Mouse (Mus musculus) hindbrain, embryonic 15.5 days (tissue): ENCODE measurements around the gene Ddi2. TPM values are rescaled to one million over a fixed set of nuclear protein-coding genes. Genes with fewer than 3 reads are reported as not detected.

Experiments
- ATAC-seq: fragments of 200-750 bp; cut with Nextera tagmentation; 2 replicates; pipeline ENCODE4 v1.8.0; 2017; ENCODE audit warnings: low read depth, moderate number of reproducible peaks, moderate TSS enrichment; ENCODE audit not compliant: low FRiP score
- H3K27ac ChIP-seq: fragments of 300-500 bp; sonication (generic); replicated peaks from 2 replicates; pipeline ENCODE4 v1.5.1; 2015; ENCODE audit warnings: mild to moderate bottlenecking, inconsistent platforms
- H3K27me3 ChIP-seq: fragments of 300-500 bp; sonication (generic); 2 replicates; pipeline ENCODE4 v1.6.1; 2015; ENCODE audit warnings: control low read depth, inconsistent platforms
- H3K36me3 ChIP-seq: fragments of 300-500 bp; sonication (generic); 2 replicates; pipeline ENCODE4 v1.6.1; 2015; ENCODE audit warnings: control low read depth, inconsistent platforms
- H3K4me1 ChIP-seq: fragments of 300-500 bp; sonication (generic); replicated peaks from 2 replicates; pipeline ENCODE4 v1.6.1; 2015; ENCODE audit warnings: control low read depth, inconsistent platforms
- H3K4me2 ChIP-seq: fragments of 300-500 bp; sonication (generic); 2 replicates; pipeline ENCODE4 v1.6.1; 2015; ENCODE audit warnings: moderate library complexity, mild to moderate bottlenecking, inconsistent platforms
- H3K4me3 ChIP-seq: fragments of 300-500 bp; sonication (generic); 2 replicates; pipeline ENCODE4 v1.5.1; 2015; ENCODE audit warnings: mild to moderate bottlenecking, inconsistent platforms
- H3K9ac ChIP-seq: fragments of 300-500 bp; sonication (generic); 2 replicates; pipeline ENCODE4 v1.6.1; 2015; ENCODE audit warnings: inconsistent platforms
- H3K9me3 ChIP-seq: fragments of 300-500 bp; sonication (generic); 2 replicates; pipeline ENCODE4 v1.6.1; 2016; ENCODE audit warnings: control low read depth, inconsistent platforms
- WGBS: fragments of 180-500 bp; shearing (Covaris S2); methylation state at CpG from one replicate; pipeline ENCODE4 v1.1.7; 2015; 5-methylcytosine and 5-hydroxymethylcytosine counted together
- polyA plus RNA-seq: library from polyadenylated mRNA; unstranded; fragments of >200 nt; fragmentation: Nextera tagmentation; extraction: Ambion mirVana; gene quantifications from 2 replicates; pipeline ENCODE4 v1.2.1, GENCODE M21; 2015

Gene Ddi2
- polyA plus RNA-seq, 1 experiment from 2014 or later: 13.8 TPM

DNA sequence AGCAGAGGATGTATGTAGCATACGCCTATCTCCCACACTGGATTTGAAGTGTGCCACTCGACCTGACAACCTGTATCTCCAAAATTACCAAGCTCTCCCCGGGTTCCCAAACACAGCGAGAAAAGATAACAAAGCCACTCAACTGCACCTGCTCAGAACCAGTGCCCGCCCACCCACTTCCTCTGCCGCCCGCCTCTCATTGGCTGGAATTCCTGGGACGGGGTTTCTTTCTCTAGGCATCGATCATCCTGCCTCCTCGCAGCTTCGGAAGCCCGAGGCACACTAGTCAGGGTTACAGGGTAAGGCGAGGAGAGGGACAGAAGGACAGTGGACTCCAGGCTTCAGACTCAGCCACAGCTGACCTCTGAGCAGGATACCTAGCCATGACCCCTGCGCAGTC is 94.6 kb downstream of the Ddi2 start:
- no peaks in the 10 kb centered on the region for H3K27me3 ChIP-seq
- no peaks in the 10 kb centered on the region for H3K9me3 ChIP-seq
- no peaks in the 10 kb centered on the region for H3K4me1 ChIP-seq
- H3K36me3 ChIP-seq: peaks cover 66% of the 10 kb centered on the region
- ATAC-seq: no peak
- 81% methylated on average over 14 of the region's 14 CpGs for WGBS
- no peak overlapping the region for H3K4me3 ChIP-seq
- no peak overlapping the region for H3K27ac ChIP-seq
- H3K9ac ChIP-seq: no peak overlapping the region
- H3K4me2 ChIP-seq: no peak overlapping the region

Other genes starting within 250 kb of the Ddi2 start
- 15.3 and 17.1 TPM in 2 replicates for gene Spen, start 184.8 kb downstream of the Ddi2 start, polyA plus RNA-seq
- 37.7 and 49.9 TPM in 2 replicates for gene Fblim1, start 117.3 kb downstream of the Ddi2 start, polyA plus RNA-seq
- gene Tmem82, start 104.8 kb downstream of the Ddi2 start, polyA plus RNA-seq: 0.36 and 0.58 TPM in 2 replicates
- 0.19 and 0.28 TPM in 2 replicates for gene Slc25a34, start 99.6 kb downstream of the Ddi2 start, polyA plus RNA-seq
- 8.2 and 9.9 TPM in 2 replicates for gene Plekhm2, start 58.5 kb downstream of the Ddi2 start, polyA plus RNA-seq
- gene Rsc1a1, start 37.8 kb downstream of the Ddi2 start, polyA plus RNA-seq: 0.51 TPM in 1 of 2 replicates, not detected in the other
- gene Agmat, start 23.3 kb upstream of the Ddi2 start, polyA plus RNA-seq: 0.14 and 0.21 TPM in 2 replicates
- gene Dnajc16, start 67.5 kb upstream of the Ddi2 start, polyA plus RNA-seq: 5.5 and 6.8 TPM in 2 replicates
- gene Casp9, start 70.2 kb upstream of the Ddi2 start, polyA plus RNA-seq: 20.8 and 23.0 TPM in 2 replicates
- gene Cela2a, start 102.7 kb upstream of the Ddi2 start, polyA plus RNA-seq: 0.18 TPM in 1 of 2 replicates, not detected in the other
- gene Ctrc, start 122.9 kb upstream of the Ddi2 start, polyA plus RNA-seq: not detected in 2 replicates
- 77.8 and 83.5 TPM in 2 replicates for gene Efhd2, start 151.5 kb upstream of the Ddi2 start, polyA plus RNA-seq